In genomic region chr9:49734348-49735007, GRCm38 (mm10) we compare ENCODE assay signal across 20 mouse cellular contexts.
A peak's percentile ranks its signal among the peaks of the same experiment; 100 is the strongest.
DNase-seq lines count a peak whose midpoint lies in the region; ATAC-seq and TF ChIP-seq lines count a peak whose summit lies in the region.
"Had no signal": no experiment of that assay in that cellular context is flagged by ENCODE, and none has a peak within 500 bp of the region (broad histone marks: within the 10 kb centered on the region; RNA-seq: fewer than 3 reads in every experiment).

No protein-coding gene starts in this region.

- H3K36me3 ChIP-seq in forebrain, embryonic 10.5 days (replicated peaks) = no peaks in the 10 kb centered on the region
- H3K36me3 ChIP-seq: embryonic facial prominence, embryonic 10.5 days; forebrain, embryonic 15.5 days; G1E; heart, embryonic 13.5 days; hindbrain, embryonic 10.5 days had no signal

- no peaks in the 10 kb centered on the region for H3K27me3 ChIP-seq in cerebellum, adult 2 months (ENCODE audit: control insufficient read depth, insufficient read depth, low read length)
- no peaks in the 10 kb centered on the region for H3K27me3 ChIP-seq in forebrain, embryonic 10.5 days (ENCODE audit: poor library complexity, severe bottlenecking)
- H3K27me3 ChIP-seq: forebrain, embryonic 15.5 days; heart, embryonic 13.5 days had no signal

- ATAC-seq in megakaryocyte, adult 5-6 weeks (ENCODE audit: poor library complexity, severe bottlenecking) = peak; percentile 80
- ATAC-seq: CD4-positive, CD25-positive, alpha-beta regulatory T cell, adult 4 months; forebrain, embryonic 15.5 days had no signal

- WGBS in cerebellum, adult 2 months = 71% methylated on average over 7 of the region's 7 CpGs
- WGBS in bone marrow, adult 2 months = 56% methylated on average over 7 of the region's 7 CpGs
- WGBS in forebrain, embryonic 10.5 days = 82% methylated on average over 7 of the region's 7 CpGs

- no peak overlapping the region for H3K4me3 ChIP-seq in cerebellum, adult 2 months (replicated peaks; ENCODE audit: insufficient read depth, low read depth, low read length)
- H3K4me3 ChIP-seq in layer of hippocampus, adult 2 months = no peak overlapping the region
- H3K4me3 ChIP-seq in bone marrow, adult 2 months (replicated peaks; ENCODE audit: control insufficient read depth, low read depth, low read length) = no peak overlapping the region
- no peak overlapping the region for H3K4me3 ChIP-seq in forebrain, embryonic 10.5 days
- H3K4me3 ChIP-seq: embryonic facial prominence, embryonic 10.5 days; forebrain, embryonic 15.5 days; heart, embryonic 13.5 days; hindbrain, embryonic 10.5 days had no signal

- TF ChIP-seq POLR2A in cerebellum, adult 2 months (IDR thresholded peaks at IDR 0.05; ENCODE audit: borderline replicate concordance, insufficient read depth, low read length) = no peak
- no peak for TF ChIP-seq POLR2A in bone marrow, adult 2 months (IDR thresholded peaks at IDR 0.05; ENCODE audit: borderline replicate concordance, control insufficient read depth, low read depth, low read length)

- peak overlapping the region; percentile 90 for H3K27ac ChIP-seq in cerebellum, adult 2 months (ENCODE audit: insufficient read depth, low read length)
- 0 out of 2 replicates have a peak overlapping the region, but pooled peaks have one; percentile 10 for H3K27ac ChIP-seq in layer of hippocampus, adult 2 months
- peak overlapping the region; percentile 76 for H3K27ac ChIP-seq in bone marrow, adult 2 months (ENCODE audit: control insufficient read depth, insufficient read depth, low read depth, low read length, poor library complexity)
- no peak overlapping the region for H3K27ac ChIP-seq in forebrain, embryonic 10.5 days
- H3K27ac ChIP-seq: embryonic facial prominence, embryonic 10.5 days; forebrain, embryonic 15.5 days; heart, embryonic 13.5 days; hindbrain, embryonic 10.5 days; hindbrain, embryonic 14.5 days had no signal

- peaks cover 35% of the 10 kb centered on the region for H3K4me1 ChIP-seq in cerebellum, adult 2 months (ENCODE audit: control insufficient read depth, insufficient read depth, low read length)
- peaks cover 1% of the 10 kb centered on the region for H3K4me1 ChIP-seq in bone marrow, adult 2 months (ENCODE audit: control insufficient read depth, insufficient read depth, low read length)
- H3K4me1 ChIP-seq in forebrain, embryonic 10.5 days = peaks cover 7% of the 10 kb centered on the region
- H3K4me1 ChIP-seq: embryonic facial prominence, embryonic 10.5 days had no signal

- no peaks in the 10 kb centered on the region for H3K9me3 ChIP-seq in forebrain, embryonic 10.5 days
- H3K9me3 ChIP-seq: embryonic facial prominence, embryonic 10.5 days; forebrain, embryonic 15.5 days; heart, embryonic 13.5 days; hindbrain, embryonic 10.5 days had no signal

- no peak for TF ChIP-seq CTCF in cerebellum, adult 2 months (IDR thresholded peaks at IDR 0.05; ENCODE audit: borderline replicate concordance, insufficient read depth, low read depth, low read length)
- TF ChIP-seq CTCF in layer of hippocampus, adult 2 months (conservative IDR thresholded peaks at IDR 0.05) = no peak
- no peak for TF ChIP-seq CTCF in bone marrow, adult 2 months (IDR thresholded peaks at IDR 0.05; ENCODE audit: control insufficient read depth, insufficient read depth, low read length)

- no peak for DNase-seq in cerebellum, adult 2 months
- DNase-seq in cerebellum, adult 11-12 months = no peak
- no peak for DNase-seq in layer of hippocampus, adult 2 months (ENCODE audit: low spot score in 2 of 2)
- DNase-seq in layer of hippocampus, adult 11-12 months (ENCODE audit: low spot score) = no peak
- no peak for DNase-seq in forebrain, embryonic 10.5 days (ENCODE audit: extremely low spot score, low spot score)
- DNase-seq in lung, postnatal 25 days (ENCODE audit: low spot score) = no peak
- DNase-seq: adrenal gland, adult 8-10 months; adrenal gland, postnatal 36 days; B cell, adult 2 months; gastrocnemius, postnatal 10 days; heart, postnatal 14 days had no signal
